Mouse (Mus musculus) forebrain, embryonic 13.5 days (tissue): ENCODE data around the gene Pmvk. TPM values are rescaled to one million over a fixed set of nuclear protein-coding genes. Genes with fewer than 3 reads are reported as not detected.

Source experiments
- ATAC-seq: fragments of 200-750 bp; cut with Nextera tagmentation; 2 replicates; pipeline ENCODE4 v1.8.0; 2017
- H3K27ac ChIP-seq: fragments of 300-500 bp; sonication (generic); 2 replicates; pipeline ENCODE4 v1.5.1; 2015; ENCODE audit warnings: inconsistent platforms, mild to moderate bottlenecking, moderate library complexity
- H3K27me3 ChIP-seq: fragments of 300-500 bp; sonication (generic); 2 replicates; pipeline ENCODE4 v1.6.1; 2015; ENCODE audit warnings: mild to moderate bottlenecking, inconsistent platforms
- H3K36me3 ChIP-seq: fragments of 300-500 bp; sonication (generic); 2 replicates; pipeline ENCODE4 v1.6.1; 2015; ENCODE audit warnings: mild to moderate bottlenecking, inconsistent platforms; ENCODE audit not compliant: poor library complexity, severe bottlenecking
- H3K4me1 ChIP-seq: fragments of 300-500 bp; sonication (generic); 2 replicates; pipeline ENCODE4 v1.6.1; 2015; ENCODE audit warnings: inconsistent platforms
- H3K4me2 ChIP-seq: fragments of 300-500 bp; sonication (generic); 2 replicates; pipeline ENCODE4 v1.6.1; 2015; ENCODE audit warnings: inconsistent platforms, mild to moderate bottlenecking, moderate library complexity
- H3K4me3 ChIP-seq: fragments of 300-500 bp; sonication (generic); 2 replicates; pipeline ENCODE4 v1.5.1; 2015; ENCODE audit warnings: mild to moderate bottlenecking, inconsistent platforms
- H3K9ac ChIP-seq: fragments of 300-500 bp; sonication (generic); 2 replicates; pipeline ENCODE4 v1.6.1; 2015; ENCODE audit warnings: mild to moderate bottlenecking, inconsistent platforms
- H3K9me3 ChIP-seq: fragments of 300-500 bp; sonication (generic); replicated peaks from 2 replicates; pipeline ENCODE4 v1.6.1; 2016; ENCODE audit warnings: inconsistent platforms
- WGBS: fragments of 180-500 bp; shearing (Covaris S2); methylation state at CpG from one replicate; pipeline ENCODE4 v1.1.7; 2015; 5-methylcytosine and 5-hydroxymethylcytosine counted together
- polyA plus RNA-seq: library from polyadenylated mRNA; unstranded; fragments of >200 nt; fragmentation: Nextera tagmentation; extraction: Ambion mirVana; gene quantifications from 2 replicates; pipeline ENCODE4 v1.2.1, GENCODE M21; 2015

Gene Pmvk
- polyA plus RNA-seq, 1 experiment from 2014 or later: 73.3 TPM

DNA sequence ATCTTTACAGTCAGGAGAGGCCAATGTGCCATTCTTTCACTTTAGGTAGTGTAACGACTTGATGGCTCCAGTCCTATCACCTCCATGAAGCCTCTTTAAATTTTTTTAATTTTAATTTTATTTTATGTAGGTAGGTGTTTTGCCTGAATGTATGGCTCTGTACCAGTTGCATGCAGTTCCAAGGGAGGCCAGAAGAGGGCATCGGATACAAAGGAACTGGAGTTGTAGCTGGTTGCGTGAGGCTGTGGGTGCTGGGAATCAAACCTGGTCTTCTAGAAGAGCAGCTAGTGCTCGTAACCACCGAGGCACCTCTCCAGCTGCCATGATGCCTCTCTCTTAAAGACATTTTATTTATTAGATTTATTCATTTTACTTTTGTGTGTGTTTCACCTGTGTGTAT is 62.0 kb downstream of the Pmvk start:
- 96% methylated on average over 5 of the region's 5 CpGs for WGBS
- ATAC-seq: no peak
- Histone ChIP-seq H3K27me3 (no peaks in the 10 kb centered on the region), H3K4me3 (no peak overlapping the region), H3K4me1 (peaks cover 25% of the 10 kb centered on the region), H3K36me3 (no peaks in the 10 kb centered on the region), H3K4me2 (no peak overlapping the region), H3K27ac (no peak overlapping the region), H3K9me3 (peaks cover 9% of the 10 kb centered on the region; the same call in 1 of the 2 replicates), H3K9ac (no peak overlapping the region)

Other genes with a start within 250 kb of the Pmvk start
- 79.2 and 96.1 TPM in 2 replicates for gene Thbs3, start 239.4 kb upstream of the Pmvk start, polyA plus RNA-seq
- gene Mtx1, start 227.5 kb upstream of the Pmvk start, polyA plus RNA-seq: 196 and 201 TPM in 2 replicates
- gene Muc1, start 225.5 kb upstream of the Pmvk start, polyA plus RNA-seq: 2.8 and 3.1 TPM in 2 replicates
- 221 and 237 TPM in 2 replicates for gene Krtcap2, start 208.6 kb upstream of the Pmvk start, polyA plus RNA-seq
- 36.6 and 43.2 TPM in 2 replicates for gene Trim46, start 208.2 kb upstream of the Pmvk start, polyA plus RNA-seq
- gene Dpm3, start 195.2 kb upstream of the Pmvk start, polyA plus RNA-seq: 100 and 106 TPM in 2 replicates
- gene Slc50a1, start 184.0 kb upstream of the Pmvk start, polyA plus RNA-seq: 25.8 and 32.7 TPM in 2 replicates
- 9.5 and 10.9 TPM in 2 replicates for gene Efna1, start 173.4 kb upstream of the Pmvk start, polyA plus RNA-seq
- 18.7 and 23.4 TPM in 2 replicates for gene Efna3, start 131.6 kb upstream of the Pmvk start, polyA plus RNA-seq
- 16.0 and 16.3 TPM in 2 replicates for gene Efna4, start 116.5 kb upstream of the Pmvk start, polyA plus RNA-seq
- gene Adam15, start 104.5 kb upstream of the Pmvk start, polyA plus RNA-seq: 24.1 and 27.5 TPM in 2 replicates
- 0.06 and 0.13 TPM in 2 replicates for gene Dcst2, start 92.6 kb upstream of the Pmvk start, polyA plus RNA-seq
- 0.37 and 0.57 TPM in 2 replicates for gene Dcst1, start 89.3 kb upstream of the Pmvk start, polyA plus RNA-seq
- 0.41 and 0.67 TPM in 2 replicates for gene Zbtb7b, start 59.8 kb upstream of the Pmvk start, polyA plus RNA-seq
- gene Lenep, start 51.7 kb upstream of the Pmvk start, polyA plus RNA-seq: 0.52 and 0.55 TPM in 2 replicates
- 36.3 and 39.4 TPM in 2 replicates for gene Flad1, start 42.7 kb upstream of the Pmvk start, polyA plus RNA-seq
- gene Cks1b, start 36.2 kb upstream of the Pmvk start, polyA plus RNA-seq: 352 TPM in 2 replicates
- gene Shc1, start 36.1 kb upstream of the Pmvk start, polyA plus RNA-seq: 15.9 and 16.7 TPM in 2 replicates
- 30.4 and 32.4 TPM in 2 replicates for gene Pygo2, start 24.3 kb upstream of the Pmvk start, polyA plus RNA-seq
- gene Pbxip1, start 17.8 kb upstream of the Pmvk start, polyA plus RNA-seq: 10.2 TPM in 2 replicates
- gene Kcnn3, start 65.6 kb downstream of the Pmvk start, polyA plus RNA-seq: 3.5 and 4.3 TPM in 2 replicates